Mouse (Mus musculus) spleen, postnatal 10 days (tissue): Measurements from ENCODE around the gene Mxra7.

ENCODE experiments used
- DNase-seq, 2 experiments: peaks; one replicate each; pipeline ENCODE4 v3.0.0; 2021 to 2022; ENCODE audit warnings: low spot score in 2 of 2

Gene Mxra7

DNA sequence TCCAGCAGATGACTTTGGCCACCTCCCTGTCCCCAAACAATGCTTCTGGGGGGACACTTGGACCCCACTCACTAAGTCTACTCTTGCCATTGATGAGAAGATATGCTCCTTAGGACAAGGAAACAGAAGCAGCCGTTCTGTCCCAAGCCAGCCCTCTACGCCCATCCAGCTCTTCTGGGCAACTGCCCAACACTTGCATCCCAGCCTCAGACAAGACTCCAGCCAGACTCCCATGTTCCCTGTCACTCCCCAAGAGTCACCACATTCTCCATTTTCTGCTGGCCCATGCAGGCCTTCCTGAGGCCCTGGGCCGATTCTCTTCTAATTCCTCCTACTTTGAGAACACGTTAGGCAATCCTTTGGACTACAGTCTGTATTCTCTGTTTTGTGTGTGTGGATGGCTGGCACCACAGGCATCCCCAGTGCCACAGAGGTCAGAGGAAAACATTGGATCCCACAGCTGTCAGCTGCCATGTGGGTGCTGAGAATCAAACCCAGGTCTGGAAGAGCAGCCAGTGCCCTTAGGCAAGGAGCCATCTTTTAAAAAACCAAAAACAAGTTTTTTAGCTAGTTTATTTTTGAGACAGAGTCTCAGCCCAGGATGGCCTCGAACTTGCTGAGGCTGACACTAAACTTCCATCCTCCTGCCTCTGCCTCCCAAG lies 7.8 kb downstream of the Mxra7 start:
- no peak for DNase-seq

- DNase-seq, result no peak
Measured at GRCm38 (mm10) chr11:116818722-116819121, 9.1 kb downstream of the Mxra7 start.

- no peak for DNase-seq
Measured at GRCm38 (mm10) chr11:116817567-116817966, 10.3 kb downstream of the Mxra7 start.

GRCm38 (mm10) chr11:116816769-116817168 lies 11.1 kb downstream of the Mxra7 start:
- DNase-seq, result no peak

GRCm38 (mm10) chr11:116814884-116815415 lies 12.9 kb downstream of the Mxra7 start:
- DNase-seq, result no peak

DNA sequence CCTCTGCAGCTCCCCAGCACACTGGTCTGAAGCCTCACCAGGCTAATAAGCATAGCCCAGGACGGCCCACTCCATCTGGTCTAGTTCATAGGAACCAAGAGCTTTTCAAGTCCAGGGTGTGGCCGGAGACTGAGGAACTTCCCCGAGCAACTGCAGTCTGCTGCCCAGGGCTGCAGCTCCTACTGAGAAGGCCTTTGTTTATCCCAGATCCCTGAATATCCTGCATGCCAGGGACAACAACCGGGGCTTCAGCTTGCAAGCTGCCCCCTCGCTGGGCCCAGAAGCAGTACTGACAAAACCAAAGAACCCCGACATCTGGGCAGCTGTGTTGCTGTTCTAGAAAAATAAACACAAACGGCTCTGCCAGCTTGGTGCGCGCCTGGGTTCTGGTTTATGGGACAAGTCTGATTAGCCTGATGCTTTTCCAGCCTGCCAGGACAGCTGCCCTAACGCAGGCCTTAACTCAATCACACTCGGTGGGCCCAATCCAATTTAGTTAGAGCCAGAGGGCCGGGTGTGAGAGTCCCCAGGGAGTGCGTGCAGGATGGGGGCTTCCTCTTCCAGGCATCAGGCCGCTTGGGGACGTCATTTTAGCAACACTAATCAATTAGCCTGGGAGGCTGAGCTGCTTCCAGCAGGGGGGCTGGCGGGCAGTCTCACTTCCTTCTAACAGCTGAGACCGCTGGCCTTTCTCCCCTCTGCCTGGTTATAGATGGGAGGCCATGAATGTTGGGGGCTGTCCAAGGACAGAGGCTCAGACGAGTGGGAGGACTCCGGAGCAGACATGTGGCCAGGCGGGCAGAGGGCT lies 13.6 kb downstream of the Mxra7 start:
- peak in 1 of 2 experiments; percentile 57 for DNase-seq

DNA sequence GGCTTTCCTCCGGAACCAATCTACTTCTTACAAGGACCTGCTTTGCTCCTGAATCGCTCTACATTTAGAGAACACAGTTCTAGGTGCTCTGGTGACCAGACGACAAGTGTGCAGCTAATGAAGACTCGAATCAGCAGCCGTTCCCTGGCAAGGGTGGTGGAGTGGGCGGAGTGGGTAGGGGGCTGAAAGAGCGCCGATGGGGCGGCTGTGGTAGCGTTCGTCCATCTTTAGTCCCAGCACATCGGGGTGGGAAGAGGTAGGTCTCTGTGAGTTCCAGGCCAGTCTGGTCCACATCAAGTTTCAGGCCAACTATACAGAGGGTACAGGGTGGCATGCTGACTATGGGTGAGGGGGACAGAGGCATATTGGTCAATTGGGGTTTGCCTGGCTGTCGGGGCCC lies 14.2 kb downstream of the Mxra7 start:
- DNase-seq, result no peak

- no peak for DNase-seq
Measured at GRCm38 (mm10) chr11:116812793-116813529, 14.9 kb downstream of the Mxra7 start.

DNA sequence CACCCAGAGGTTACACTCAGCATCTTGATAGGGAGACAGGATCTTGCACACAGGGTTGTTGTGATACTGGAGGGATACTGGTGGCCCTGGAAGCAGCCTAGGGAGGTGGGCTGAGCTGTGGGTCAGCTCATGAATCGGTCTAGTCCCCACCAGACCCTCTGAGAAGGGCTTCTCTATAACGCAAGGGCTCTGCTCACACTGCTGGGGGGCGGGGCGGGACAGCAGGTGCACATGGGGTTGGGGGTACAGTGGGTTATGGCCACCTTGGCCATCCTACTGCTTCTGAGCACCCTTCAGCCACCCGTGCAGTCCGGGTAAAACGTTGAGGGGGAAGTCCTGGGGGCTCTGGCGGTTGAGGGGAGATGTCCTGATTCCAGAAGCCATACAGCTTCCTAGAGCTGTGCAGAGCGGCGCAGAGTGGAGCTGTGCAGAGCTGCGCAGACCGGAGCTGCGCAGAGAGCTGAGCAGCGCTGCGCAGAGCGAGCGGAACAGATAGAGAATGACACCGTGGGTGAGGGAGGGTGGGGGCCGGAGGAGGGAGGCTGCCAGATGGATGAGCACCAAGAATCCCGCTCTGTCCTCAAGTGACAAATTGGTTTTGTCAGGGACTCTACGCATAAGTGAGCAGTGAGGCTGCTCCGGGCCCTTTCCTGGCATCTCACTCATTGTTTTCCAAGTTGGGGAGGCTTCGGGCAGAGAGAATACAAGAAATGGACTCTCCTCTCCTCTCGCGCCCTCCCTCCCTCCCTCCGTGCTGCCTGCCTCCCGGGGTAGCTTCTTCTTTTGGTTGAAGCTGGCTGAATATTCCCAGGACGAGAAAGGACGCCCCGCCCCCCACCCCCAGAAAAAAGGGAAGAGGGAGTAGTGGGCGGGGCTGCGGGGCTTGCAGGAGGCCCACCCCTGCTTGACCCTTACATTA lies 16.6 kb downstream of the Mxra7 start:
- DNase-seq, result peak in 1 of 2 experiments; percentile 49

DNA sequence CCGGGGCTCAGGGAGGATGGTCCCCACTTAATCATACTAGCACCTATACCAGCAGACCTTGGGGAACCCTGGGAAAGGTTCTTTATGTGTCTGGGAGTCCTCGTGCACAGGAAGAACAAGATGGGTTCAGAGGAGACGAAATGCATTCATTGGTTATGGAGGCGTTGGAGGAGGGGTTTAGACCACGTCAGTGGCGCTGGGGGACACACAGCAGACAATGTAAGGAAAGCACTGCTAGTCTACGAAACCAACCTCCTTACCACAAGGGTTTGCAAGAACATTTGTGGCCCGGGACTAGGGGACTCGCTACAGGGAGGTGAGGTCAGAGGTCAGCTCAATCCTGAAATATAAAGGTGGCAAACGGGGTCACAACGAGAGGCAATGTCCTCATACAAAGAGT lies 17.3 kb downstream of the Mxra7 start:
- DNase-seq, result no peak

GRCm38 (mm10) chr11:116809520-116809919 lies 18.3 kb downstream of the Mxra7 start:
- DNase-seq, result no peak

- no peak for DNase-seq
Measured at GRCm38 (mm10) chr11:116808811-116809395, 18.9 kb downstream of the Mxra7 start.

DNA sequence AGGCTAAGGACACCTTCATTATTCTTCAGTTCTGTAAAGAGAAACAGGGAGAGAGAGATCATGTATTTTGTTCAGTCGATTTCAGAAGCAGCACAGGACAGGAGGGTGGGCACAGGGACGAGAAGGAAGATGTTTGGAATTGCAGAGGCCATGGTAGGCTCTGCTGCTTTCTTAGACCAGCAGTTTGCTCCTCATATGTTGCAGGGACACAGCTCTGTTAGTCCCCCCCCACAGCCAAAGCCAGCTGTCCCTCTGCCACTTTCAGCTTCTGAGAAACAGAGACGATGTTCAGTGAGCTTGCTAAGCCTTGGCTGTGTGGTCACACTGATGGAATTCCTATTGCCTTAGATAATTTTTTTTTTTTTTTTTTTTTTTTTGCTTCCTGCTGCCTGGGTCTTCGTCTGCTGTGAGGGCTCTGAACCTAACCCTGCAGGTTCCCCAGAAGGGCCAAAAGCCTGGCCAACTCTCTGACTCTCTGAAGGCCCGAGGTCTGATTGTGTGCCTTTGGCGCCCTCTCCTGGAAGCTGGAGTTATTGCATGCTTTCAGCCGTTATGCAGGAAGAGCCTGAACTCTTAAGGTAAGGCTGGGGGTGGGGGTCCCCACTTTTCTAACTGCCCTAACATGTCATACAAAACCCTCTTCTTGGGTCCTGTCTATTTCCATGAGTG lies 19.8 kb downstream of the Mxra7 start:
- DNase-seq, result peak; percentile 70 to 84

DNA sequence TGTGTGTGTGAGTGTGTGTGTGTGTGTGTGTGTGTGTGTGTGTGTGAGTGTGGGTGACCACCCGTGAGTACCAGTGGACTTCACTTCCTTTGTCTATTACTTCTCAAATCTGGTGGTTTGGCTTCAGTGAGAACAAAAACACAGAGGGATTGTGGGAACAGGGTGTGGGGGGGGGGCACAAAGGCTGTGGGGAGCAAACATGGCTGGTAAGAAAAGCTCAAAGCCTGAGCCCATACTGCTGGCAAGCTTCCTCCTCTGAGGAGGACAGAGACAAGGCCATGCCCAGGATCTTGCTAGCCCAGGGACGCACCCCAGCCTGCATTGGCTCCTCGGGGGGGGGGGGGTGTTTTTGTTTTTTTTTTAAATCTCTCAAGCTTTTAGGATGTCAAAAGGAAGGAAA lies 20.3 kb downstream of the Mxra7 start:
- DNase-seq, result no peak

- no peak for DNase-seq
Measured at GRCm38 (mm10) chr11:116807116-116807515, 20.7 kb downstream of the Mxra7 start.

DNA sequence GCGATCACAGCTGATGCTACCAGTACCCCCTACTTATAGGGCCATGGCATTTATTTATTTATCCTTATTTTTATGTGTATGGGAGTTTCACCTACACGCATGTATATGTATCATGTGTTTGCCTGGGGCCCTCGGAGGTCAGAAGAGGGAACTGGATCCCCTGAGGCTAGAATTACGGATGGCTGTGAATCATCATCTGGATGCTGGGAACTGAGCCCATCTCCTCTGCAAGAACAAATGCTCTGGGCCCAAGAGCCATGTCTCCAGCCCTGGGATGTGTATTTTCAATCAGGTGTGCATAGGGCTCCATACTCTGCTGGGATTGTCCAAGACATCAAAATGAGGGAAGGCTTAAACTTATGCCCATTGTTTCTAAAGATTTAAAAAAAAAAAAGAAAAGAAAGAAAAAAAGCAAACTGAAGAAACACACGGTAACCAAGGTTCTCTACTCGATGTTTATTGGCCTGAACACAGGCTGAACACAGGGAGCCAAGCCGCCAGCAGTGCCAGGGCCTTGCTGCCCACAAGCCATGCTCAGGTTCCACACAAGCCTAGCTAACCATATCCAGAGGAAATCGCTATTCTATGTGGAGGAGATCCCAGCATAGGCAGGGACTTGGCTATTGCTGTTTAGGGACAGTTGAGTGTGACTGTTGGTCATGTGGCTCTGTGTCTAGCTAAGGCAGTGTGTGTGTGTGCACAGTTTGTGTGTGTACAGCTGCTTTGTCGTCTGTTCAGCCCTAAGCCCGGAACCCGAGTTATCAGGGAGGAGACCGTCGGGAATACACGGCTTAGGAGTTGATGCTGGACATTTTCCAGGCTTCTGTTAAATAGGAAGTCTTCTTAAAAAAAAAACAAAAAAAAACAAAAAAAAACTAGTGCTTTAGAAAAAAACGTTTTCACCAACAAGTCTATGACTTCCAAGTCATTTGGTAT lies 21.4 kb downstream of the Mxra7 start:
- no peak for DNase-seq

GRCm38 (mm10) chr11:116802709-116803108 lies 25.1 kb downstream of the Mxra7 start:
- DNase-seq, result no peak

DNA sequence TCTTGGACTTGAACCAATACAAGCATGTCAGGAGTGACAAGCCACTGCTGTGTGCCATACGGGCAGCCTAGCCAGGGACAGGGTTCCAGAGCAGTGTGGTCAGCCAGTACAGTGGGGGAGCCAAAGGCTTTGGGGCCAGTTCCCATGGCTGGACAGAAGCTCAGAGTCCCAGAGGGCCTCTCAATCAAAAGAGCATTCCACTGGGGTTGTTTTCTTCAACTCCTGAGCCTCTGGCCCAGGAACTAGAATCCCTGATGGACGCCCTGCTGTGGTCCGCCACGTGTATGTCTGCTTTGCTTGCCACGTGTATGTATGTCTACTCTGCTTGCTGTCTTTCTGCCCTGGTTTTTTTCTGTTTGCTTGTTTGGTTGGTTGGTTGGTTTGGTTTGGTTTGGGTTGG lies 26.7 kb downstream of the Mxra7 start:
- no peak for DNase-seq

DNA sequence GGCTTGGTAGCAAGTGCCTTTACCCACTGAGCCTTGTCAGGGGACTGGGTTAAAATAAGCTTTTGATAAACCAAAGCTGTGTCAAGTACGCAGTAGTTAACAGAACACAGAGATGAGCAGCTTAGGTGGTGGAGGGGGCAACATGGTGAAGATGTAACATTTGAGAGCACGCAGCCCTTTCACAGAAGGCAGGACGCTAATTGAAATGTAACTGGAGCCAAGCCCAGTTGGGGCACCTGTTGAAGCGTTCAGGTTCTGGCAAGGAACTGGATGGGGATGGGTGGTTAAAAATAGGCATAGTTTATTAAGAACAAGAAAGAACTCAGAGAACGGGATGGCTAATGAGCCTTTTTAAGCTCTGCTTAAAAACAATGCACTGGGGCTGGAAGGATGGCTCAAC lies 28.5 kb downstream of the Mxra7 start:
- DNase-seq, result no peak
